Mouse (Mus musculus) lung, postnatal 25 days (tissue): ENCODE results near the gene Arid5b.
A peak's percentile ranks its signal among the peaks of the same experiment; 100 is the strongest.

ENCODE experiments used
- DNase-seq: peaks from one replicate; pipeline ENCODE4 v3.0.0; 2022; ENCODE audit warnings: low spot score

Gene Arid5b

DNA sequence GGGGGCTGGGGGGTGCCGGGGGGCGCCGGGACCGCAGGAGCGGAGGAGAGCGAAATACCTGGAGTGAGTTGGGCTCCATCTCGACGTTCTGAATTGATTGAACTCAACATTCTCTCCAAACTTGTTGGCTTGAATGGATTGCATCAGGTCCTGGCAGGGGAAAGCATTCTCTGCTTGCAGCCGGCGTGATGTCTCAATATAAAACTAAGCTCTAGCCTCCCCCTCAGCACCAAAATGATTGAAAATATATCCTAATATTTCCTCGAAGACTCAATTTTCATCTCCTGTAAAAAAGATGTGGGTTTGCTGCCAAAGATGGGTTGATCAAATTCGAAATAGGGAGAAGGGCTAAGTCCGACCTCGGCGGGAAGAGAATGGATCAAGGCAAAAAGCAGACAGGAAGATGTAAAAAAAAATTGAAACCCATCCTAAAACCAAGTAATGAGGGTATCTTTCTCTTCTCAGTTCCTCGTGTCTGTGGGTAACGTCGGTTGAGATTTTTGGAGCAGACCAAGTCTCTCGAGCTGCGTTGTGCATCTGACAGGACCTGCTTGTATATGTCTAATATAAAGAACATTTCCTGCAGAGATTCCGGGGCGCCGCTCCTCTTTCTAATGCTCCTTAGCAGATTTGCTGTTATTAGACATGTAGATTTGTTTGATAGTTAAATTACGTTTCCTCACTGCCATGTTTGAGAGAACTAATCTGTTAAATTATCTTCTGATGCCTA lies at the start of gene Arid5b:
TSS of gene Arid5b (minus strand) at position 109 of the 730 bp plus-strand sequence.
- DNase-seq: peak; percentile 57

DNA sequence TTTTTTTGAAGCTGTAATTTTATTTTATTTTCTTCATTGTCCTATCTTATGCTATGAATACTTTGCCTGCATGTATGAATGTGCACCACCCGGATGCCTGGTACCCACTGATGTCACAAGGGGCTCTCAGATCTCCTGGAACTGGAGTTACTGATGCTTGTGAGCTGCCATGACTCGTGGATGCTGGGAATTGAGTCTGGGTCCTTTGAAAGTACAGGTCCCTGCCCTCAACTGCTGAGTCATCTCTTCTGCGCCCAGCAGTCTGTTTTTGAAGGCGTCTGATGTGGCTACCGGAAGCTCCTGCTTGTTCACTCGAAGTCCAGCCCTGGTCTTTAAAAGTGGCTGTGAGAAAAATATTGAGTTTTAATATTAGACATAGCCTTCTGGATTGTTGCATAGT lies 46.8 kb upstream of the Arid5b start:
- no peak for DNase-seq

DNA sequence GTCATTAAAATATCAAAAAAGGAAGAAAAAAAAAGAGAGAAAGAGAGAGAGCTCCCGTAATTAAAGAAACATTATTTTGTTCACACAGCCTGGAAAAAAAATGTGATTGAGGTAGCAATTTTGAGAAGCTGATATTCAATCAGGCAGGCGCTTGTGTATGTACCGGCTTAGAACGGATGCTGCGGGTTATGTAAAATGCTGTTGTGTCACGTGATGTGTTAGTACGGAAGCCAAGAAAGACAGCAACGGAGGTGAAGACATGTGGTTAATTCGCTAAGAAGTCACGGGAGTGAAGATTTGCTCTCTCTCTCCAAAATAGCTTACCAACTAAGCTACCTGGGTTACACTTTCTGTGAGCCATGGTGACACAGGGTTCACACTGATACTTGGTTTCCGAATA lies 45.5 kb upstream of the Arid5b start:
- DNase-seq: no peak

DNA sequence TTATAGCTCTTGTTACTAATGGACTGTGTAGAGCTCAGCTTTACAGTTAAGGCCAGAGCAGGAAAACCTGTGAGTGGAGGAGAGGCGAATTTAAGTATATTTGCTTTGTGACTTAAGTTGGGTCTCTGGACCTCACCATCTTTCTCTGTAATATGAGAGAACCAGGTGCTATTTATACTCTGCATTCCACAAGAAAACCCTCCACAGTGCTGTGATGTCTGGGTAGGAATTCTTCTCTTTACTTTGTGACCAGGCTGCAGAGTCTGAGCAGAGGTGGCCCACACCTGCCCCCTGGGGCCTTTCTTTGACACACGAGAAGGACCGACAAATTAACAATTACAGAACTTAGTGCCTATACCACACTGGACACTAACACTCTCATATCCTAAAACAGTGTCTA lies 44.6 kb upstream of the Arid5b start:
- DNase-seq: no peak

DNA sequence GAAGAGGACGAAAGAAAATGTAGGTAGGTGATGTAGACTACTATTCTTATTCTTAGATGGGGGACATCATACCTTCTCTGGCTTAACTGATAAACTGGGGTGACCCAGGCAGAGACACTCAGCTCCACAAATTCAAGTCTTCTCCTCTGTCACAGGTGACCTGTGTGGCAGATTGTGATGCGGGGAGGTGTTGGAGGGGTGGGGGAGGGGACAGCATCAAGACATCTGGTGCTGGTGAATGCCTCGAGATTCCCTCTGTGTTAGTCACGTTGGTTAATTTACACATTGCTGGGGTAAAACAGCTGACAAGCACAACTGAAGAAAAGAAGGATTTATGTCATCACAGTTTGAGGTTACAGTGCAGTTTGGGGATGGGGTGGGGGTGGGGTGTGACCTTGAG lies 42.4 kb upstream of the Arid5b start:
- DNase-seq: no peak

DNA sequence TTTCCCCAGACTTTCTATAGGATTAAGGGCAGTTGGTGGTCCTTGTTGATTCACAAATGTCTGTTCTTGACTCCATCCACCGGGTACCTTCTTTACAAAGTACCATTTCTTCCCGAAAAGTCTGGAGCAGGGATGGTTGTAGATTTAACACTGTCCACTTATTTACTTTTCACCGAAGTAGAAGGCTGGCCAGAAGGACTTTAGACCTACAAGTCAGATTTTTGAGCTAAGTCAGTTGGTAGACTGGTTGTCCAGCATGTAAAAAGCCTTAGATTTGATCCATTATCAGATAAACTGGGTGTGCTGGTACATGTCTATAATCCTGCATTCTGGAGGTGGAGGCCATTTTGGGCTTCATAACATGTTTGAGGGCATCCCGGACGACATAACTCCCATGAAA lies 42.0 kb upstream of the Arid5b start:
- no peak for DNase-seq

DNA sequence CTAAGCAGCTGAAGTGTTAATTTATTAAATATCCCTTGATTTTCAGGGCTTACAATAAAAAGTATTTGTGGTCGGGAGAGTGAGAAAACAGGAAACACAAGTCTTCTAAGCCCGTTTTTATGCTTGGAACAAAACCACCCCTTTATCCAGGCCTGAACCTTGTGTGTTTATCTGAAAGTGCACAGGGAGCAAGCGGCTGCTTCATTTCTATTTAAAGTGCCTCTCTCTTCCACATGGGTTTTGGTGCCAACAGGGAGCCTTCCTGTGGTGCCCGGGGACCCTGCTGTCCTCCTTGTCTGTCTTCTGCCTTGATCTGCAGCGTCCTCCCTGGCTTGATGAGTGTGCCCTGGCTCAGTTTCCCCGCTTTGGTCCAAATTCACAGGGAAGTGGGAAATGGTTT lies 40.9 kb upstream of the Arid5b start:
- DNase-seq: no peak

DNA sequence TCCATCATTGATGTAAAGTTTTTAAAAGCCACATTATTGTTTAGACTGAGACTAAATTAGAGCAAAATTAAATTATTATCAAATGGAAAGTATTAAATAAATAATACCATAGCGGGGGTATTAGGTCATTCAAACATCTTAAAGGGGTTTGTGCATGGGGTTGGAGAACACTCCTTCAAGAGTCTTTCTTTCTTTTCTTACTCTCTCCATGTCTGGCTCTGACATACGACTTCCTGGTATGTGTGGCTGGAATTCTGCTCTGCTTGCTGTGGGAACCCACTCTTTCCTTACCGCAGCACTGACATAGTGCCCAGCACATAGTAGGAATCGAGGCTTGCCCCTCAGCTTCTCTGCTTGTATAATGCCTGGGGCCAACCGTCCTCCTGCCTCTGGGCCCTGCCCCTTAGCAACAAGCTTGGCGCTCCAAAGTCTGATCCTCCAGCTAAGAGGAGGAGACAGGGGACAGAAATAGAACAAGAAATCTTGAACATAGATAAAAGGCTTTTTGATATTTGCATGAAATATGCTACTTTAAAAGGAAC lies 40.0 kb upstream of the Arid5b start:
- DNase-seq: no peak

DNA sequence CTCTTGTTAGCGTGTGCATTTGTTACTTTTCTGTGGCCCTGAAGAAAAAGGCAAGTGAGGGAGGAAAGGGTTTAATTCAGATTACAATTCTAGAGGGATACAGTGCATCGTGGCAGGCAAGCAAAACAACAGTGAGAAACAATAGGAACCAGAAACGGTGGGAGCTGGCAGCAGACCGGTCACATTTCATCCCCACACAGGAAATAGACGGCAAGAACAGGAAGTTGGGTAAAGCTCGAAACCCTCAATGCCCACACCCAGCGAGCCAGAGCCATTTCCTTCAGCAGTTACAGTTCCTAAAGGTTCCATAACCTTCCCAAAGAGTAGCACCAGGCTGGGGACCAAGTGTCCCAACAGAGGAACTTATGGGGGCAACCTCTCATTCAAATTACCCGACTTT lies 34.2 kb upstream of the Arid5b start:
- DNase-seq: no peak

DNA sequence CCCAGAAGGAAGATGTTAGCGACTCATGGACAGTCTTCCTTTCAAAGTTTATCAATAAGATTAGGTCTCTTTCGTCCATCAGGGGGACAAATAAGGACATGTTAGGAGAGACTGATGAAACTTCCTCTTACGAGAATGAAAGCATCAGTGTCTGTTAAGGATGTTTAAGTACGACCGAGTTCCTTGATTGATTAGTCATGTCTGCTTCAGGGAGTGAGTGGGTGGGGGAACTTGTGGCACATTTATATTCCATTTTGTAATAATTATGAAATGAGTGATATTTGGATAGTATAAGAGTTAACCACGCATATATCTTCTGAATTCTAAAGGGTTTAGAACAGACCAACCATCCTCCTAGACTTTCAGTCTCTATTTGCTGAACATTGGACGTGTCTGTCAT lies 22.5 kb upstream of the Arid5b start:
- no peak for DNase-seq

DNA sequence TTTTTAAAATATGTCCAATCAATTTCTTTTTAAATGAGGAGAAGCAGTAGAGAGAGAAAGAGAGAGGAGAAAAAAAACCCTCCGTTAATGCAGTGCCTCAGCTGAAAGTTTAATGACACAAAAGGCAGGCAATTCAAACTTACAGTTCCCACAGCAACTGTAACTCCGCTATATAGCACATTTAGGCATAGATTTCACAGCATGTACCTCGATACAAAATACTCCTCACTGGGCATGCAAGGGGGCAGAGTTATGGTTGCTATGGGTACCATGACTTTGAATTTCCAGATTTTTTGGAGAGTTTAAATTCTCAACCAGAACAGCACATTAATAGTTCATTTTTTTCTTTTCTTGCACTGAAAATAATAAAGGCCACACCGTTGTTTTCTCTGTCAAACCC lies 10.9 kb upstream of the Arid5b start:
- no peak for DNase-seq

DNA sequence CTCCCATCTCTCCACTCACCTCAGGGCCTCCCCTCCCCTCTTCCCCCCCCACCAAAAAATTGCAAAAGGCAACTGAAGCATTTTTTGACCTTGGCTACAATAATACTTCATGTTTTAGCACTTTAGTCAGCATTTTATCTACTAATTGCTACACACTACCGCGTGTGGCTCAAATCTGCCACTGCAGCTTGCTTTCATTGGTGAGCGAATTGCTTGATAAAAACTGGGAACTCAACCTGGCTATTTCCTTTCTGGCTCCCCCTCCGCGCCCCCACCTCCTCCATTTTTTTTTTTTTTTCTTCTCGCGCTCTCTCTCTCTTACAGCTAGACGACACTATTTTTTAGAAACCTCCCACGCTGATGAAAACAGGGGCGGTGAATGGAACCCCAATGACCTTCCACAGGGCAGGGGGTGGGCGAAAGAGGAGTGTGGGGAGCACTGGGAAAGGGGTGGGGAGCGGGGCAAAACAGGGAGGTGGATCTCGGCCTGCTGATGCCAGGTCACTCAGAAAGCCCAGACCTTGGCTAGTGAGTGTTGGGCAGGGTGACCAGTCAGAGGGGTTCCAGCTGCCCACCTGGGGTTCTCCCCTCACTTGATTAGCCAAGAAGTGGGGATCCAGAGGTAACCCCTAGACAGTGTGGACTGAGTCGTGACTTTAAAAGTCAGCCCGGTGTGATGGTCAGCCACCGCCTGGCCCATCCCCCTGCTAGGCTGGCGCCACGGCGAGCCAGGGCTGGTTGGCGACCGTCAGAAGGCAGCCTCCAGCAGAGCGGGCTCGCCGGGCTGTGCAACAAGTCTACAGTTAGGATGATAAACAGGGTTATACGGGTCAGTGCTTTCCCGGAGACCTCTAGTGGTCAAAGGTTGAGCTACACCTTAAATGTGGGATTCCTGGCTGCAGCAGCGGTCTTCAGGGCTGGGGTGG lies 4.2 kb upstream of the Arid5b start:
- peak; percentile 92 for DNase-seq

DNA sequence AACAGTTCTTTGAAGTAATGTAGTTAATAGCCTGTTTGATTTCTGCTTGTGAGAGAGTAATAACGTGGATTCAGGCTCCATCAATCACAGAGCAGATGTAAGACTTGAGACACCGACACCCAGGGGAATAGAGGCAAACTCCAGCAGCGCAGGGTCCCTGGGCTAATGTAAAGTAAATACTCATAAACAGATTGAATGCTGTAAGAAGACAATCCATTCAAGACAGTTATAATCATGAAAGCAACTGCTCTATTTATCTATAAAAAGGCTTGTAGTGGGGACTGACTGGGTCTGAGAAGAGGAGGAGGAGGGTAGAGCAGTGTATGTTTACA lies 3.2 kb upstream of the Arid5b start:
- DNase-seq: no peak

DNA sequence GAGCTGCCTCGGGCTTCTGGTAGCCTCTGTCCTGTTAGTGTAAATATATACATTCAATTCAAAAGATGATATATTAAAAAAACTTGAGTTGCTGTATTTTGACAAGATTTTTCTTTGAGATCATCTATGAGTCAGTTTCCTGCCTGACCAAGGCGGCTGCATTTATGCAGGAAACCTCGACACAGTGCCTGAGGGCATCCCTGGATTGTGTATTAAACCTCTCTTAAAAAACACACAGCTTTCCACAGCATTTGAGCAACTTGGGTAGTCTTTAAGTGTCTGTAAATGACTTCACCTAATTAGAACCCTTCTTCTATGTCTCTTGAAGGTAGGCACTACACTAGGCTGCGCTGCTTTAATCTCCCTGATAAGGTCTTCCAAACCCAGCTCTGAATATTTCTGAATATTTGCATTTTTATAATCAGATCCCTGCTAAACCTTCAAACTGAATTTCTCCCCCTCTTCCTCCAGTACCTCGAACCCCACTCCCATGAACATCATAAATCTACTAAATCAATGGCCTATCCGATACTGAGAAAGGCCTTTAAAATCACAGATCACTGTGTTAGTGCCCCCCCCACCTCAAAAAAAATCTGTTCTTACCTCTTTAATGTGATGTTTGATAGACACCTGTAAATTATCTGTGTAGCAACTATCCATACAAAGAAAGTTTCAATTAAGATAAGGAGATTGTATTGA lies 2.7 kb upstream of the Arid5b start:
- no peak for DNase-seq

DNA sequence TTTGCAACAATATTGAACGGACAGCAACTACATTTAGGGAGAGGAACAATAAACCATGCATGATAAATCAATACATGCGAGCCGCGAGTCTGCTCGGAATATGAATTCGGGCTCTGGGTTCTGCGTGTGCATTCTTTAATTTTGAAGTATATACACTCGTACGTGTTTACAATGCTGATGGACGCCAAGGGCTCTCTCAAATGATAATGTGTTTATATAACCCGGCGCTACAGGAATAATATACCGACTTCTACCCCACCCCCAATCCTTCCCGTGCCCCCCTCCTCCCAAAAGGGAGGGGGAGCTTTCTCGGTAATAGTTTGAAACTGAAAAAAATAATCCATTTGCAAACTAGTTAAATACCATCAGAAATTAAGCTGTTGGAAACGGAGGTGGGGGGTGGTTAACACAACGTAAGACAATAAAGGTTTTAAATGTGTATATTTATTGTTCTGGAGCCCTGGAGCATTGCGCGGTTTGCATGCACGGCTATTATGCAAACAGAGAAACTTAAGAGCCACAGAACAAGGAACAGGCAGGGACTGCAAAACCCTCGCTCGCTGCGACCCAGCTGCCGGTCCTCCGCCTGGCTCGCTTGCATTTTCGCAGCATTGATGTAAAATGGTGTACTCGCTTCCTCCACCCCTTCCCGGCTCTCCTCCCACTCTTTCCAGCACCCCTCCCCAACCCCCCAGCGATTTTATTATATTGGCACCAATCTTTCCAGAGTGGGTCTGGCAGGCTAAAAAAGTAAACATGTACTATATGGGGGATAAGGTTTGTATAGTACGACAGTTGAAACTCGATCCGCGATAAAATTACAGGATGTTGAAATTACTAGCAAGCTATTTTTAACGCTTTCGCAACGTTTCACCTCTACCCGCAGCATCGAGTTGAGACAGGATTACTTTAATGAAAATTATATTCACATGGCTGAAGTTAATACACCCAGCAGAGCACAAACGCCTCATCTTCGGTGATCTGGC lies 1.3 kb upstream of the Arid5b start:
- peak; percentile 70 for DNase-seq

DNA sequence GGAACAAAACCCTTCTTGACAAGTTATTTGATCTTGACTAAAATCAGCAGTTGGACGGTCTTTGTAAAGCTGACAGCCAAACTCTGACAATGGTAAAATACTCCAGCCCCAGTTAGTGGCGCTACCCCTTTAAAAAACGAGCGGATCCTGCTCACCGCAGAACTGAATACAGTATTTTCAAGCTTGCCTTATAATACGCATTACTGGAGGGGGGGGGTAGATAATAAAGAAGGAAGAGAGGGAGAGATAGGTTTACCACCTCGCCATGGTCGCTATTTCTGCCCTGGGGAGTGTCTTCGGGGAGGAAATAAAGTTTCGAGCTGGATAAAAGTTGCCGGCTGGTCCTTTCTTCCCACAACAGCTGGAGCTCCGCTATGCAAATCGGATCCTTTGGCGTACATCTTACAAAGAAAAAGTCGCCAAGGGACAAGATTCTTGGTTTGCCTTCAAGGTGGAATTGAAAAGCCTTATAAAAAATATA lies 829 bp downstream of the Arid5b start:
- peak; percentile 62 for DNase-seq

DNA sequence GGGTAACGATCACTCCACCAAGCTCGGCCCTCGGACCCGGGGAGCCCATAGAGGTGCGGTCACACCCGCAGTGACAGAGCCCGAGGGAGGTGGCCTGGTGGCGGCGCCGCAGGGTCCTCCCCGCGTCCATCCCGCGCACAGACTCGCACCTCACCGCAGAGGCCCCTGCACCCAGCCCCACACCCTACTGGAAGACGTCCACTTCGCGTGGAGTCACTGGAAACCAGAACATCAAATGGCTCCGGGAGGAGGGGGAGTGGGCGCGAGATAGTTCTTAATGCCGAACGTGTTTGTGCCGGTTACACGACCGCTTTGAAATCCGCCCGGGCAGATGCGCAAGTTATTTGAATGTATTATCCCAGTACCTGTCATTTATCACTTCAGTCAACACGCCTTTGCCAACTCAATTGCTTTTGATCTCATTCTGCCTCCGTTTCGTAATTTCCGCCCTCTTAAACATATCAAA lies 1.5 kb downstream of the Arid5b start:
- DNase-seq: peak; percentile 58

DNA sequence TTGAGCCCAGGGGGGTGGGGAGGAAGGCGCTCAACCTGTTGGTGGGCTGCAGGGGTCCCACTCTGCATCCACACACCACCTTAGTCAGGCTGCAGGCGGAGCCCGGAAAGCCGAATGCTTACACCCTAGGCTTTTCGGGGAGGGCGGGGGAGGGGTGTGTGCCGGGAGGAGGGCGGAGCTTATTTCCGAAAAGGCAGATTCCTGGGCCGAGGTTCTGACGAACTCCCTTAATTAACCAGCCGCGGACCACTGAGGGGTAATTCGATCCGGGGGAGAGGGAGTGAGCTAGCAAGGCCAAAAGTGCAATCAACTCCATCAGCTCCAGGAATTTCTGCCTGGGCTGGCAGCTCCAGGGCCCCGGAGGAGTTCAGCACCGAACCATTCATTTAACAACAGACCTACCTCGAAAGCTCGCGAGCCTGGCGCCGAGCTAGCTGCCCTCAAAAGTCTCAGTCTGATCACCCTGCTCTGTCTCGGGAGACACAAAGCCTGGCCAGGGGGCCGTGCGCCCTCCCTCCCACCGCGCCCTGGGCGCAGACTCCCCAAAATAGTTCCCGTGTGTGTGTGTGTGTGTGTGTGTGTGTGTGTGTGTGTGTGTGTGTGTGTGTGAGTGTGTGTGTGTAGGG lies 2.1 kb downstream of the Arid5b start:
- DNase-seq: peak; percentile 75

DNA sequence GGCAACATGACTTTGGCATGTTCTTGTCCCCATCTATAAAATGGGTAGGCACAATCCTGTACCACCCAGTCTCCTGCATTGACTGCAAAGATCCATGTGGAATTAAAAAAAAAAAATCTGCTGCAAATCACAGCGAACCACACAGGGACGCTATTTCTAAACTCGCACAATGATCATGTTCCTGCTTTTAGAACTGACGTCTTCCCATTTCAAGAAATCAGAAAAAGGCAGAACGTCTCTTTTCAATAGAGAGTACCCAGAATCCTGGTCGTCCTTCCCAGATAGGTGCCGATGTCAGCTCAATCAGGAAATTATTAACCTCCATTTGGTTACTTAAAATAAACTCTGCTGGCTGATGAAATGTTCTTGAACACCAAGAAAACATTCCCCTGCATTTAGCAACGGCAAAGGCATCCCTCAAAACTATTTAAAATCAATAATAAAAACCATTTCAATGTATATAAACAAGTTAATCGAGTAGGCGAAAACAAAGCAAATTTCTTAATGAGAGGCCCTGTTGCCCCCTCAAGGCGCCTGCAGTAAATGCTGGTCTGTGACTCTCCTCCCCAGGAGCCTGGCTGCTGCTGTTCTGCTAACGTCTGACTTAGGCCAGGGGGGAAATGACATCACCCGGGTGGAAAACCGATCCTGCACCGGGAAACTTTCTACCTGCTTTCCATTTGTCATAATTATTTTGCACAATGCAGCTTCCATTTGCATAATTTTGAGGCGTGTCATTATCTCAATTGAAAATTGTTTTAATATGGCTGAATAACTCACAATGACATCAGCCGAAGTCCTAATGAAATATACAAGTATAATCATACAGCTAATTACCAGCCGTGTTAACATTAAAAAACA lies 3.4 kb downstream of the Arid5b start:
- DNase-seq: no peak

DNA sequence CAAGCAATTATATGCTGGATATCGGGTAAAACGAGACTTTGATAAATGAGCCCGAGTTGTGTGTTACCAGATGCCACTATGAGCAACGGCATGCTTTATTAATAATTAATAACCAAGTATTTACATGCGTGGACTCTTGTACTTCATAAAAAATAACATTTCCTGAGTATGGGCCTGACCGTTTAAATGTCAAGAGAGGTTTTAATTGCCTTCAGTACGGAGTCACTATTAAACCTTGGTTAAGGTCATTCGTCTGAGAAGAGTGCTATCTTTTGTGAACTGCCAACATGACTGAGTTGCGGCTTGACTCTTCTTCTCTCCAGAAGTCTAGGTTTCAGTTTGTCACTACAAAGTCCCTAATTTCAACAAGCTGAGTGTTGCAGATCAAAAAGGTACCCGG lies 8.8 kb downstream of the Arid5b start:
- no peak for DNase-seq
